Mouse (Mus musculus) 3T3-L1 (cell line): ENCODE data around the gene Rpl24.
"Not testable (repeated sequence)": the region's sequence is repeated elsewhere in the genome, so short reads cannot be mapped to it uniquely, and the experiment has no call there.

Experiments
- DNase-seq: peaks from one replicate; pipeline ENCODE4 v3.0.0-alpha.2; 2015; ENCODE audit warnings: low read depth, low spot score

Rpl24 gene

GRCm38 (mm10) chr16:55966212-55966871, at the start of gene Rpl24:
Gene Rpl24 (plus strand): TSS chr16:55966275.
- peak; percentile 96 for DNase-seq

- DNase-seq: no peak
Observed at GRCm38 (mm10) chr16:55922079-55922478, 44.0 kb upstream of the Rpl24 start.

GRCm38 (mm10) chr16:55924010-55924409, 42.1 kb upstream of the Rpl24 start:
- DNase-seq: no peak

GRCm38 (mm10) chr16:55933681-55934343, 32.3 kb upstream of the Rpl24 start:
- peak; percentile 48 for DNase-seq

- DNase-seq: peak; percentile 98
Observed at GRCm38 (mm10) chr16:55934453-55935037, 31.5 kb upstream of the Rpl24 start, which contains the start of gene Cep97. Gene Cep97 (minus strand): TSS chr16:55934855.

- DNase-seq: no peak
Observed at GRCm38 (mm10) chr16:55938761-55939160, 27.3 kb upstream of the Rpl24 start.

- DNase-seq: no peak
Observed at GRCm38 (mm10) chr16:55939703-55940102, 26.4 kb upstream of the Rpl24 start.

GRCm38 (mm10) chr16:55940781-55941180, 25.3 kb upstream of the Rpl24 start:
- DNase-seq: no peak

GRCm38 (mm10) chr16:55947266-55947665, 18.8 kb upstream of the Rpl24 start:
- DNase-seq: no peak

GRCm38 (mm10) chr16:55947876-55948410, 18.1 kb upstream of the Rpl24 start:
- DNase-seq: not testable (repeated sequence)

- DNase-seq: peak; percentile 80
Observed at GRCm38 (mm10) chr16:55948963-55949362, 17.1 kb upstream of the Rpl24 start.

GRCm38 (mm10) chr16:55950462-55950861, 15.6 kb upstream of the Rpl24 start:
- DNase-seq: no peak

- peak; percentile 98 for DNase-seq
Observed at GRCm38 (mm10) chr16:55950946-55951678, 15.0 kb upstream of the Rpl24 start.

GRCm38 (mm10) chr16:55951679-55952327, 14.3 kb upstream of the Rpl24 start:
- no peak for DNase-seq

- no peak for DNase-seq
Observed at GRCm38 (mm10) chr16:55952771-55953170, 13.3 kb upstream of the Rpl24 start.

GRCm38 (mm10) chr16:55954196-55954595, 11.9 kb upstream of the Rpl24 start:
- not testable (repeated sequence) for DNase-seq

GRCm38 (mm10) chr16:55963068-55963467, 3.0 kb upstream of the Rpl24 start:
- DNase-seq: not testable (repeated sequence)

GRCm38 (mm10) chr16:55964126-55964949, 1.7 kb upstream of the Rpl24 start:
- DNase-seq: peak; percentile 88

GRCm38 (mm10) chr16:55967221-55967620, 1.1 kb downstream of the Rpl24 start:
- DNase-seq: peak; percentile 34

GRCm38 (mm10) chr16:55969147-55969546, 3.1 kb downstream of the Rpl24 start:
- peak; percentile 87 for DNase-seq
